Mouse (Mus musculus): ENCODE measurements around the gene Hist1h4a. TPM values are rescaled to one million over a fixed set of nuclear protein-coding genes. Genes with fewer than 3 reads are reported as not detected.
A peak's percentile ranks its signal among the peaks of the same experiment; 100 is the strongest.

The Hist1h4a gene
- polyA plus RNA-seq, 1 experiment from 2014 or later = 1.1 TPM

DNA sequence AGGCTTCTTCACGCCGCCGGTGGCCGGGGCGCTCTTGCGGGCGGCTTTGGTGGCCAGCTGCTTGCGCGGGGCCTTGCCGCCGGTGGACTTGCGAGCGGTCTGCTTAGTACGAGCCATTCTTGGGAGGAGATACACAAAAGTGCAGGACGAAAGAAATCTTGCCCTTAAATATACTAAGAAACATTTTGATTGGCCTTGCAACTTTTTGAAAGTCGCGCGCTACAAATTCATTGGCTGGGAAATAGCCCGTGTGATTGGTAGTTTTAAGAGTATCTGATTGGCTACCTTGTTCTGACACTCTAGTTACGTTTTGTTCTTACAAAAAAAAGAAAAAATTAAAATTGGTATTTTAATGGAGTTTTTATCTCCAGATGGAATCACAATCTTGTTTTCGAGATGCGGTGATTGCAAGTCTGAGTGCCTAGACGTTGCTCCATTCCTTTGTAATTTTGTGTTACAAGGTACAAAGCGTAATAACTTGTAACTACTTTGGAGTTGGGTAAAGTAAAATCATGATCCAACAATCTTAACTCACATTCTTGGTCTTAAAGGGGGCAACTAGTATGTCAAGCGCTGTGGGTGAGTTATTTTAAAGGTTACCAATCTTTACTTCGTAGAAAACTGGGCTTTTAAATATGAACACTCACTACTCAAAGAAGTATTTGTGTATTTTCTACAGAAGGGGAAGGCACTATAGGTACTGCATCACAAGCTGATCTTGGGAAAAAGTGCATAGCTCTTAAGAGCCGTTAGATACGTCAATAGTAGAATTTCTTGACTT, 15.5 kb downstream of the Hist1h4a start, which contains the start of gene Hist1h3c:
Gene Hist1h3c (minus strand): TSS at position 222 of the 781 bp plus-strand sequence.
- H3K27ac ChIP-seq (replicated peaks) = peak within 1 kb of the TSS; percentile 95
- H3K4me1 ChIP-seq (replicated peaks) = peaks cover 26% of the 10 kb centered on the region
- peak within 1 kb of the TSS; percentile 41 for H3K4me3 ChIP-seq
- no peaks in the 10 kb centered on the region for H3K27me3 ChIP-seq
- H3K9me3 ChIP-seq = no peaks in the 10 kb centered on the region
- no peaks in the 10 kb centered on the region for H3K36me3 ChIP-seq
- WGBS = under 1% methylated on average over 25 of the region's 28 CpGs
- H3K4me2 ChIP-seq = peak within 1 kb of the TSS; percentile 71
- ATAC-seq (ENCODE audit: low read depth) = peak; percentile 57
- H3K9ac ChIP-seq = peak within 1 kb of the TSS; percentile 61

DNA sequence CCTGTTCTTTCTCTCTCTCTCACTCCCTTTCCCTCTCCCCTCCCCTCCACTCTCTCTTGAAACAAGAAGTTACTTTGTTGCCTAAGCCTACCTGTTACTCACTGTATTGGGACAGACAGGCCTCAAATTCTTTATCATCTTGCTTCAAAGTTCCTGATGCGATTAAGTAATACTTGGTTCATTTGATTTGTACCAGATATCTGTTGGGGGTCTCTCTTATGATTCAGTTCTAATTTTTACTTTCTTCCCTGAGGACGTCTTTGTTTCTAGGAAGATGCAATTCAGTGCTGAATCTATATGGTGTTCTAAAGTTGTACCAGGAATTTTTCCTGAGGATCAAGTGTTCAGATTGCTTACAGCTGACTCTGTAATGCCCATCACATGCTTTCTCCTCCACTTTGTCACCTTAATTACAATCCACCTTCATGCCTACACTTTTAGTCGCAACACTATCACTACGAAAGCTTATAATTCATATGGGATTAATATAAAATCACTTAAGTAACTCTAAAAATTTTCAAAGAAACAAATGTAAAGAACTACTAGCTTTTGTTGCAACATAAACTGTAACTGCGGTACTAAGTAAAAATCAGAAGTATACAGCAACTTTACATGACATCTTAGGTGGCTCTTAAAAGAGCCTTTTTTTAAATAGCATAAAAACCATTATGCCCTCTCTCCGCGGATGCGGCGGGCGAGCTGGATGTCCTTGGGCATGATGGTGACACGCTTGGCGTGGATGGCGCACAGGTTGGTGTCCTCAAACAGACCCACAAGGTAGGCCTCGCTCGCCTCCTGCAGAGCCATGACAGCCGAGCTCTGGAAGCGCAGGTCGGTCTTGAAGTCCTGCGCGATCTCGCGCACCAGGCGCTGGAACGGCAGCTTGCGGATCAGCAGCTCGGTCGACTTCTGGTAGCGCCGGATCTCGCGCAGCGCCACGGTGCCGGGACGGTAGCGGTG, 16.3 kb downstream of the Hist1h4a start:
- 1% methylated on average over 16 of the region's 36 CpGs for WGBS
- Histone ChIP-seq H3K9ac (peak overlapping the region; percentile 52; the same call in 1 of the 2 replicates), H3K36me3 (no peaks in the 10 kb centered on the region)

DNA sequence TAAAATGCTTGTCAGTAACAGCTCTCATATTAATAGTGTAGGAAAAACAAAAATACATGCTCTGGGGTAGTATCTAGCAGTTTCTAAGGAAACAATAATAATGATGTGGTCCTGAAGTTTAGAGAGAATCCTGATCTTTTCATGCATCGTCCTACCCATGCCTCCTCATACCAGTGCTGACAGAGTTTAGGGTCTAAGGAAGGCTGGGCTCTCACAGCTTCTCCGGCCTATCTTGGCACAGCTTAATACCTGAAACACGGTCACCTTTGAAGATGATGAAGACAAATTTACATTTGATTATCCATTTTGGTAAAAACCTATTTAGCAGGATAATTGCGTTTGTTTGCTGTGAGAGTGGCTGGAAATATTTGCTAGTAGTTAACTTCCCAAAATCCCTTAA, 17.1 kb downstream of the Hist1h4a start:
- ATAC-seq (ENCODE audit: low read depth) = no peak
- Histone ChIP-seq H3K4me2 (peak overlapping the region; percentile 71), H3K27ac (replicated peaks) (0 out of 2 replicates have a peak overlapping the region, but pooled peaks have one; percentile 9), H3K9me3 (no peaks in the 10 kb centered on the region), H3K4me3 (no peak overlapping the region), H3K27me3 (no peaks in the 10 kb centered on the region), H3K36me3 (no peaks in the 10 kb centered on the region), H3K9ac (0 out of 2 replicates have a peak overlapping the region, but pooled peaks have one; percentile 31), H3K4me1 (replicated peaks) (peaks cover 39% of the 10 kb centered on the region)
- WGBS = 51% methylated on average over 4 of the region's 4 CpGs

More for the DNA sequence above, 16.3 kb downstream of the Hist1h4a start:
- Histone ChIP-seq H3K4me3 (peak overlapping the region; percentile 41), H3K9me3 (no peaks in the 10 kb centered on the region), H3K27ac (replicated peaks) (0 out of 2 replicates have a peak overlapping the region, but pooled peaks have one; percentile 9), H3K4me2 (peak overlapping the region; percentile 71), H3K4me1 (replicated peaks) (peaks cover 33% of the 10 kb centered on the region), H3K27me3 (no peaks in the 10 kb centered on the region)
- no peak for ATAC-seq (ENCODE audit: low read depth)

DNA sequence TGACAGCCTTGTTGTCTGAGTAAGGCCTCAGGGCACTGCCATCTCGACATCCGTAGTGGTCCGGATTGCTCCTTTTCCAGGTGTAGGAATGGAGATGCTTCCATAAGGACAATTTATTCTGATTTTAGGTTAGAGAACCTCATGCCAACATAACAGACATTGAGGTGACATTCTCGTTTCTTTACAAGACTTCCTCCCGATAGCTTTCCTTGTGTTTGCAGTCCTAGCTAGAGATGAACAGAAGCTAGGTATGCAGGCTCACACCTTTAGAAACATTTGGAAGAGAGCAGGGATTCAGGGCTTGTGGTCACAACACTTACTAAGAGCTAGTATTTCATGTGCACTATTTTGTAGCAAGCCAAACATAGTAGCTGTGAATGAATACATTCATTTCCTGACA, 17.8 kb downstream of the Hist1h4a start:
- no peak for ATAC-seq (ENCODE audit: low read depth)
- 86% methylated on average over 5 of the region's 5 CpGs for WGBS
- H3K9me3 ChIP-seq = no peaks in the 10 kb centered on the region
- H3K36me3 ChIP-seq = no peaks in the 10 kb centered on the region
- H3K4me3 ChIP-seq = no peak overlapping the region
- H3K4me1 ChIP-seq (replicated peaks) = peaks cover 39% of the 10 kb centered on the region
- no peaks in the 10 kb centered on the region for H3K27me3 ChIP-seq
- H3K27ac ChIP-seq (replicated peaks) = no peak overlapping the region
- no peak overlapping the region for H3K4me2 ChIP-seq
- no peak overlapping the region for H3K9ac ChIP-seq

DNA sequence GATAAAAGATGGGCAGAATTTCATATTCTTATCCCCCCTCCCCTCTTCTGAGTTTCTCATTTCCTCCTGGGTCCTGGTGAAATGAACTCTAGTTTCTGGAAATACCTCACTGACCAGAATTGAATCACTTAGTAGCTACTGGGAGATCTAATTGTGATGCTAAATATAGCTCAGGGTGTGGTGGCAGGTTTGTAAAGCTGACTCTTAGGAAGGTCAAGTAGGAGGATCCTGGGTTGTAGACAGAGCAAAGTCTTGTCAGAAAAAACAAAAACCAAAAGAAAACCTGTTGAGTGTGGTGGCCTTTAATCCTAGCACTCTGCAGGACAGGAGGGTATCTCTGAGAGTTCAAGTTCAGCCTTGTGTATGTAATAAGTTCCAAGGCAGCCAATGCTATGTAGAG, 19.0 kb downstream of the Hist1h4a start:
- Histone ChIP-seq H3K4me3 (no peak overlapping the region), H3K4me1 (replicated peaks) (peaks cover 33% of the 10 kb centered on the region), H3K36me3 (no peaks in the 10 kb centered on the region), H3K9me3 (no peaks in the 10 kb centered on the region), H3K27me3 (no peaks in the 10 kb centered on the region), H3K4me2 (no peak overlapping the region), H3K9ac (no peak overlapping the region), H3K27ac (replicated peaks) (no peak overlapping the region)
- no peak for ATAC-seq (ENCODE audit: low read depth)

DNA sequence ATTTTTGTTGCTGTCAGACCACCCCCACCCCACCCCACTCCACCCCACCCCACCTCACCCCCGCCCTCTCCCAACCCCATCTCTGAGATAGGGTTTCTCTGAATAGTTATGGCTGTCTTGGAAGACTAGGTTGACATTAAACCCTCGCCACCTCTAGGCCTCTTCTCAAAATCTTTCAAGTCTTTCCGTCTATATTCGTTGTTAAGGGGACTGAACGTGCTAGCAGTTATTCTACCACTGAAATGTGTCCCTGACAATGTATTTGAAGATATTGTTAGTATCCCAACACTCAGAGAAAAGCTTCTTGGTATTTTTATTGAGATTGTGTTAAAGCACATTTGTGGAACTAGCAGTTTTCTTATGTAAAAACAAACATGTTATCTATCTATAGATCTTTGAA, 20.1 kb downstream of the Hist1h4a start:
- Histone ChIP-seq H3K27ac (replicated peaks) (no peak overlapping the region), H3K9me3 (no peaks in the 10 kb centered on the region), H3K4me3 (no peak overlapping the region), H3K4me2 (peak overlapping the region; percentile 98), H3K9ac (no peak overlapping the region), H3K27me3 (no peaks in the 10 kb centered on the region), H3K4me1 (replicated peaks) (peaks cover 32% of the 10 kb centered on the region), H3K36me3 (no peaks in the 10 kb centered on the region)
- WGBS = 69% methylated on average over 5 of the region's 5 CpGs
- ATAC-seq (ENCODE audit: low read depth) = no peak

DNA sequence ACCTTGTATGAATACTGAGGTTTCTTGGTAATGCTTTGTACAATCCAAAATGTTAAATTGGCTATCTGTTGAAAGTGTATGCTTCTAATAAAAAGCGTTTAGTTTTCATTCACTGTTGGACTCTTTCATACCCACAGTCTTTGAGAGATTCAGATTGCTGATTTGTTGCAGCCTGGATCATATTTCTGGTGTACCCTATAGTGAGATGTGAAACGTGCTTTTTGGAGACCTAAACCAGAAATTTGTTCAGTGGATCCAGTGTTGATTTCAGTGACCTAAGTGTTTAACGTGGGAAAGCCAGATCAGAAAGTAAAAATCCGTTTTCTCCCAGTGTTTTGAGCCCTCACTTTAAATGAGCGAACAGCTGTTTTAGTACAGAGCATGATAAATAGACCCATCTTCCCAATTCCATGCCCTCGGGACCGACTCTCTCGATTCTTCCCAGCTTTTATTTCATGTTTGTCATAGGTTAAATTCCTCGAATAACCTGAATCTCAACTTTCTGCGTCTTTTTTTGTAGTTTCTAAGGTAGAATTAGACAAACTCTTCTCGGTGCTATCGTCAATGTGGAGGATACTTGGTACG, 20.7 kb downstream of the Hist1h4a start:
- H3K9me3 ChIP-seq = no peaks in the 10 kb centered on the region
- peaks cover 32% of the 10 kb centered on the region for H3K4me1 ChIP-seq (replicated peaks)
- peak overlapping the region; percentile 98 for H3K4me2 ChIP-seq
- no peaks in the 10 kb centered on the region for H3K36me3 ChIP-seq
- H3K27me3 ChIP-seq = no peaks in the 10 kb centered on the region
- ATAC-seq (ENCODE audit: low read depth) = no peak
- peak overlapping the region; percentile 90 for H3K27ac ChIP-seq (replicated peaks)
- H3K9ac ChIP-seq = peak overlapping the region; percentile 78
- 33% methylated on average over 13 of the region's 13 CpGs for WGBS
- peak overlapping the region; percentile 48 for H3K4me3 ChIP-seq

DNA sequence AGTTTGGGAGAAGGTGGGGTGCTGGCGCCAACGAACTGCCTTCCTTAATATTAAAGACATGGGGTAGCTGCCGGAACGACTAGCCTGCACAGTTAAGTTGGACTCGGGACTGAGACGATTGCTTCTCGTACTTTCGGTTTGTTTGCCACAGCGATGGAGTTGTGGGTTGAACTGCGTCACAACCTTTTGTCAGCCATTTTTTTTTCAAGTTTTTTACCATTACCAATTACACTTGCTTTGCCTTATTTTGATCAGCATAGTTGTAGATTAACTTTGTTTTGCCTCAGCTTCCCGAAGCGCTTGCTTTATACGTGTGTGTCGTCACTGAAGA, 21.1 kb downstream of the Hist1h4a start:
- ATAC-seq (ENCODE audit: low read depth) = no peak
- Histone ChIP-seq H3K4me3 (peak overlapping the region; percentile 48), H3K9me3 (no peaks in the 10 kb centered on the region)

DNA sequence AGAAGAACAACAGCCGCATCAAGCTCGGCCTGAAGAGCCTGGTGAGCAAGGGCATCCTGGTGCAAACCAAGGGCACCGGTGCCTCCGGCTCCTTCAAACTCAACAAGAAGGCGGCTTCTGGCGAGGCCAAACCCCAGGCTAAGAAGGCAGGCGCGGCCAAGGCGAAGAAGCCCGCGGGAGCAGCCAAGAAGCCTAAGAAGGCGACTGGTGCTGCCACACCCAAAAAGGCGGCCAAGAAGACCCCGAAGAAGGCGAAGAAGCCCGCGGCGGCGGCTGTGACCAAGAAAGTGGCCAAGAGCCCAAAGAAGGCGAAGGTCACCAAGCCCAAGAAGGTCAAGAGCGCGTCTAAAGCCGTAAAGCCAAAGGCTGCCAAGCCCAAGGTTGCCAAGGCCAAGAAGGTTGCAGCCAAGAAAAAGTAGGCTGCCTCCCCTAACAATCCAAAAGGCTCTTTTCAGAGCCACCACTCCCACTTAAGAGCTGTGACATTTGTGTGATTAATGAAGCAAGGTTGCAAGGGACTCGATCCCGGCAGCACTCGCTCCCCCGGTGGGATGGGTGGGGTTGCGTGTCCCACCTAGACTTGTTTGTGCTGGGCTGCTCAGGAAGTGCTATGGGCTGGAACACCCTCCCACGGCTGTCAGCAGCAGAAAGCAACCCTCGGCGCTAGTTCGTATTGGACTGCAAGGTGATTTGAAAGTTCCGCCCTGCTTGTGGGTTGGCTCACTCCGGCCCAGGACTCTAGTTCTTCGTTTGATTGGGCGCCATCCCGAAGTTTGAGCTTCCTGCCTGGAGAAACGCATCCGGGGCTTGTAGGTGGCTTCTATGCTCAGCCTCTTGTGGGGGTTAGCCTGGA, 21.7 kb downstream of the Hist1h4a start:
- peak; percentile 93 for ATAC-seq (ENCODE audit: low read depth)
- no peaks in the 10 kb centered on the region for H3K36me3 ChIP-seq
- under 1% methylated on average over 39 of the region's 39 CpGs for WGBS
- H3K27me3 ChIP-seq = no peaks in the 10 kb centered on the region
- peak overlapping the region; percentile 98 for H3K4me2 ChIP-seq
- H3K9me3 ChIP-seq = no peaks in the 10 kb centered on the region
- peaks cover 28% of the 10 kb centered on the region for H3K4me1 ChIP-seq (replicated peaks)
- H3K4me3 ChIP-seq = peak overlapping the region; percentile 48
- peak overlapping the region; percentile 78 for H3K9ac ChIP-seq
- H3K27ac ChIP-seq (replicated peaks) = peak overlapping the region; percentile 90

More for the DNA sequence above, 21.1 kb downstream of the Hist1h4a start:
- Histone ChIP-seq H3K27me3 (no peaks in the 10 kb centered on the region), H3K36me3 (no peaks in the 10 kb centered on the region), H3K4me2 (peak overlapping the region; percentile 98), H3K9ac (peak overlapping the region; percentile 78), H3K4me1 (replicated peaks) (peaks cover 32% of the 10 kb centered on the region), H3K27ac (replicated peaks) (peak overlapping the region; percentile 90)
- WGBS = 1% methylated on average over 14 of the region's 14 CpGs

DNA sequence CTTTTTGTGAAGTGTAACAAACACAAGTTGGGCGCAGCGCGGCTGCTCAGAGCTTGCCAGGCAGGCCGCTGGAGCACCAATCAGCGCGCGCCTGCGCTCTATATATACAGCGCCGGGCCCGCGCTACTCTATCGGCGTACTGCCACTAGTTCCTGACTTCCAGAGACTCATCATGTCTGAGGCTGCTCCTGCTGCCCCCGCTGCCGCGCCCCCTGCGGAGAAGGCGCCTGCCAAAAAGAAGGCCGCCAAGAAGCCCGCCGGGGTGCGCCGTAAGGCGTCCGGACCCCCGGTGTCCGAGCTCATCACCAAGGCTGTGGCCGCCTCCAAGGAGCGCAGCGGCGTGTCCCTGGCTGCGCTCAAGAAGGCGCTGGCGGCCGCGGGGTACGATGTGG, 22.4 kb downstream of the Hist1h4a start, which contains the start of gene Hist1h1c:
Gene Hist1h1c (plus strand): TSS at position 132 of the 392 bp plus-strand sequence.
- peak; percentile 95 for ATAC-seq (ENCODE audit: low read depth)
- Histone ChIP-seq H3K36me3 (no peaks in the 10 kb centered on the region), H3K4me2 (peak within 1 kb of the TSS; percentile 98), H3K4me3 (peak within 1 kb of the TSS; percentile 48), H3K27me3 (no peaks in the 10 kb centered on the region), H3K9me3 (no peaks in the 10 kb centered on the region), H3K4me1 (replicated peaks) (peaks cover 28% of the 10 kb centered on the region), H3K27ac (replicated peaks) (peak within 1 kb of the TSS; percentile 90), H3K9ac (peak within 1 kb of the TSS; percentile 78)
- under 1% methylated on average over 38 of the region's 38 CpGs for WGBS

DNA sequence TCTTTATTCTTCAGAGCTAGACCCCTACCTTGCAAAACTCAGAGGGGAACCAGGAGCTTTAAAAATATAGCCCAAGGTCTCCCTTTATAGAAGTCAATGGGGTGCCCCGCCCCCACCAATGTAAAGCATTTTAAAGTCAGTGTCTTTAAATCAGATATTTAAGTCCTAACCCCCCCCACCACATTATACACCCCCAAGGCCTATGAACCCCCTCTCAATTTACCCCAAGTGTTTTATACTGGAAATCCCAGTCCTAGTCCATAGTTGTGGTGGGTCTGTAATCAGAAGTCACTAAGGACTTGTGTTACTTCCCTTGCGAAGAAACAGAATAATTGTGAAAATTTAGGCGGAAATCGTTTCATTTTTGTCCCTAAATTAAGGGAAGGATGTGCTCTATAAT, 23.0 kb downstream of the Hist1h4a start:
- 22% methylated on average over 4 of the region's 4 CpGs for WGBS
- peak overlapping the region; percentile 90 for H3K27ac ChIP-seq (replicated peaks)
- peak overlapping the region; percentile 48 for H3K4me3 ChIP-seq
- H3K9me3 ChIP-seq = no peaks in the 10 kb centered on the region
- H3K4me1 ChIP-seq (replicated peaks) = peaks cover 28% of the 10 kb centered on the region
- H3K9ac ChIP-seq = peak overlapping the region; percentile 78
- no peaks in the 10 kb centered on the region for H3K27me3 ChIP-seq
- H3K36me3 ChIP-seq = no peaks in the 10 kb centered on the region
- peak overlapping the region; percentile 98 for H3K4me2 ChIP-seq
- no peak for ATAC-seq (ENCODE audit: low read depth)
